Mouse (Mus musculus) small intestine, adult 10 weeks (tissue): Measurements from ENCODE around the gene Fus. TPM values are rescaled to one million over a fixed set of nuclear protein-coding genes. Genes with fewer than 3 reads are reported as not detected.

Experiments used
- polyA plus RNA-seq: library from polyadenylated mRNA; stranded (reverse); fragments of 350-450 nt; fragmentation: Illumina TruSeq; extraction: RNeasy Lipid Tissue Mini Kit (QIAGEN cat#74804); gene quantifications from one replicate; pipeline ENCODE4 v1.2.3, GENCODE M21; 2014; ENCODE audit warnings: low replicate concordance

Gene Fus
- 567 TPM for polyA plus RNA-seq

DNA sequence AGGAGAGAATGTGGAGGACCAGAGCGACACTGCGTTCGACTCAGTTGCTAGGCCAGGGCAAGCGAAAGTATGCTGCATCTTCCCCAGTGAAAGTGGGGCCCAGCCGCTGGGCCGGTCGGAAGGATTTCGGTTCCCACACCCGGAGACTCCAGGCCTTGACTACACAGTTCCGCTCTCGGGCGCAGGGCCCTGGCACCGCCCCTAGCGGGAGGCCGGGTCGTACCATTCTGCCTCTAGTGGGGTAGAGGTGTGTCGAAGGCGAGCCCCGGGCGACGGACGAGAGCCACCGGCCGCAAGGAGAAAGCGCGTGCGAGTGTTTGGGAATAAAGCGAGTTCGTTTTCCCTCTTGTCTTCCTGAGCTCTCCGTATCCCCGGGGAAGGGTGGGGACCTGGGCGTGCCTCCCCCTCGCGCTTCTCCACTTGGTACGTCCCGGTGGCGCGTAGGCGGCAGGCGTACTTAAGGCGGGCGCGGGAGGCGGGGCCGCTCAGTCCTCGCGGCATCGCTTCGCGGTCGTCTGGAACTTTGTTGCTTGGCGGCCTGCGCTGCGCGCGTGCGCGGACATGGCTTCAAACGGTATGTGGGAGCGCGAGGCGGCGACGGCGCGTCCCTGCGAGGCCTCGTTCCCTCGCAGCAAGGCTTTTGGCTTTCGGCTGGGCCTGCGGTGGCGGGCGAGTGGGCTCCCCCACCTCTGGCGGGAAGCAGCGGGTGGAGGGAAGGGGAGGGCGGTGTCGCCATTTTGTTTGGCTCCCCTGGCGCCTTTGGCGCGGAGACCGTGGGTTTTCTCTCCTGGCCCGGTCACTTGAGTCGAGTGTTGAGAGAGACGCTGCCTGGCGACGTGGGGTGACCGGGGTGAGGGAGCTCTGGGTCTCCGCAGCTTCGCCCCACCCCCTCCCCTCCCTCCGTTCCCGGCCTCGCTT, at the start of gene Fus:
Fus (plus strand) TSS at position 454 of the 918 bp plus-strand sequence.

DNA sequence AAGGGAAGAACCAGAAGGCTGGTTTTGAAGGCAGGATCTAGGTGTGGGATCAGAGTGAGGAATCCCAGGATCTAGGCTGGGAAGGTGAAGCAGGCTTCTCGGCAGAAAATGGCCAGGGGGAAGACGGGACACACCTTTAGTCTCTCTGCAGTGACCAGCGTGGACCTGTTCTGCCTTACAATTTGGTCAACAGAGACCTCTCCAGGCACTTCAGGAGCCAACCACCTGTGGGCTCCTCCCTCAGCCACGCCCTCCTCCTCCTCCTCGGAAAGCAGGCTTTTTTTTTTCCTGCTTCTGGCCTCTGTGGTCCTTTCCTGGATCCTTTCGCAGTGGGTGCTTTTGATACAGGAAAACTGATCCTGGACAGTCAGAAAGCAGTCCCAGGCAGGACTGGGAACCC, 37.3 kb upstream of the Fus start, which contains the start of gene Prss8:
Prss8 (minus strand) TSS at position 182 of the 400 bp plus-strand sequence.

DNA sequence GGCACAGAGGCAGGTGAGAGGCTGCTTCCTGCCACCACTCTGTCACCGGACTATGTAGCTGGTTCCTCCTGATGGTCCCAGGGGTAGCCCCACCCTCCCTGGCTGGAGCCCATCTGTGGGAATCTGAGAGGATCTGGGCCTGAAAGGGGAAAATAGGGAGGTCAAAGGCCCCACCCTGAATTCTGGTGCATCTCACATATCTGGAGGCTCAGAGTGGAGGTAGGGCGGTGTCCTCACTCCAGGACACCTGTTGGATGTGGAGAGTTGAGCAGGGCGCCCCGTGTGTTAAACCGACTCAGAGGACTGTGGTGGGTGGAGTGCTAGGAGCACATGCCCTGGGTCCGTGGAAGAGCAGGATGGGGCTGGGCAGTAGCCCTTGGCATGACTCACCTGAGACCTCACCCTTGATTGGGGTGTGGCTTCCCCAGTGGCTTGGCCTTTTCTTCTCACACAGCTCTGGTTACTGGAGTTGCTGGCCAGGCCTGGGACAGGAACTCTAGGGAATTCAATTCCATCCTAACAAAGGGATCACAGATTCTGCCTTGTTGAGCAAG, 20.7 kb upstream of the Fus start, which contains the start of gene Prss36:
Prss36 (minus strand) TSS at position 256 of the 554 bp plus-strand sequence.

DNA sequence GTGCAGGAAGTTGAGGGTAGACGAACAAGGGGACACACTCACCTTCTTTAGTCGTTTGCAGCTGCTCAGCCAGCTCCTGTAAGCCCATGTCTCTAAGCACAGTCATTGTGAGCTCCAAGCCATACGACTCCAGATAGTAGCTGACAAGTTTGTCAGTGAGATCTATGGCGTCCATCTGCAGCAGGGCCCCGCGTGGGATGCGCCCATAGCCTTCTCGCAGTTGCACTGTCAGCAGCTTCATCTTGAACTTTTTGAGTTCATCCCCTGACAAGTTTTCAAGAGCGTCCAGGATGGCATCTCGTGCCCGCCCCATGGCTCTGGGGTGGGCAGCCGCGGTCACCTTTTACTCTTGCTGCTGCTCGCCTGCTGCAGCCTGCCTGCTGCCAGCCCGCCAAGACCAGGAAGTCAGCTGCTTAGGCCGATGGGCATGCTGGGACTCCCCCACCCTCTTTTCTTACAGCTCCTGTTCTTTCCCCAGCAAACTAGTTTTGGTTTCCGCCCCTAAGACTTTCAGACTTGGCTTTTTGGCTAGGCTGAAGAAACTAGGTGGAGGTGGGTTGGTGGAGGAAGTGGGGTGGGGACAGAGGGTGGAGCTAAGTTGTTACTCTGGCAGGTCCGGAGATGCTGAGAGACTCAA, 26.2 kb downstream of the Fus start, which contains the start of gene Pycard:
Pycard (minus strand) TSS at position 527 of the 637 bp plus-strand sequence.

DNA sequence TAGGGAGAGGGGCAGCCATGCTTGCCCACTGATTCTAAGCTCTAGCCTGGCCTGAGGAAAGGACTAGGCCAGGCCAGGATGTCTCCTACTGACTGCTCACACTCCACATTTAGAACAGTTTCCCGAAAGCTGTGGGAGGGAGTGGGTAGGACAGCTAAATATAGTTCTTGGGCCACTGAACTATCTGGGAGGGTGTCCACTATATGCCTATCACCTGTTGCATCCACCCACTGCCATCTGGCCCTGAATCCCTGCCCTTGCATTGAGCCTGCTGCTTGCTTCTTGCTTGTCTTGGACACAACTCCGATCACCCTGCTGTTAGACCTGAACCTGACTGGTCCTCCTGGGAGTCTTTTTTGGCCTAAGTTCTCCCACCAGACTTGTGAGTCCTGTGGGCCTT, 36.4 kb downstream of the Fus start, which contains the start of gene Trim72:
Trim72 (plus strand) TSS at position 262 of the 400 bp plus-strand sequence.

Other genes with a start within 250 kb of the Fus start
- gene Ctf2, start 235.3 kb upstream of the Fus start, polyA plus RNA-seq = not detected
- gene Fbxl19, start 222.9 kb upstream of the Fus start, polyA plus RNA-seq = 0.11 TPM
- 0.63 TPM for gene Orai3, start 197.6 kb upstream of the Fus start, polyA plus RNA-seq
- 3.5 TPM for gene Setd1a, start 190.8 kb upstream of the Fus start, polyA plus RNA-seq
- not detected for gene Gm49388, start 181.8 kb upstream of the Fus start, polyA plus RNA-seq
- gene Hsd3b7, start 166.9 kb upstream of the Fus start, polyA plus RNA-seq = 14.6 TPM
- gene Stx4a, start 143.2 kb upstream of the Fus start, polyA plus RNA-seq = 11.9 TPM
- 0.30 TPM for gene Stx1b, start 142.9 kb upstream of the Fus start, polyA plus RNA-seq
- 4.9 TPM for gene Zfp646, start 91.2 kb upstream of the Fus start, polyA plus RNA-seq
- gene Zfp668, start 90.6 kb upstream of the Fus start, polyA plus RNA-seq = 0.52 TPM
- gene Prss53, start 76.5 kb upstream of the Fus start, polyA plus RNA-seq = not detected
- not detected for gene Gm21974, start 72.0 kb upstream of the Fus start, polyA plus RNA-seq
- 24.9 TPM for gene Vkorc1, start 71.8 kb upstream of the Fus start, polyA plus RNA-seq
- gene Bckdk, start 63.4 kb upstream of the Fus start, polyA plus RNA-seq = 1.1 TPM
- gene Kat8, start 54.9 kb upstream of the Fus start, polyA plus RNA-seq = 5.7 TPM
- 0.26 TPM for gene Prss8, start 37.4 kb upstream of the Fus start, polyA plus RNA-seq
- not detected for gene Prss36, start 20.7 kb upstream of the Fus start, polyA plus RNA-seq
- gene Pycard, start 26.4 kb downstream of the Fus start, polyA plus RNA-seq = 89.0 TPM
- not detected for gene Trim72, start 36.5 kb downstream of the Fus start, polyA plus RNA-seq
- gene Itgam, start 95.2 kb downstream of the Fus start, polyA plus RNA-seq = 7.9 TPM
- gene Gm49368, start 95.2 kb downstream of the Fus start, polyA plus RNA-seq = not detected
- gene Itgax, start 162.1 kb downstream of the Fus start, polyA plus RNA-seq = 9.9 TPM
- 0.56 TPM for gene Itgad, start 186.9 kb downstream of the Fus start, polyA plus RNA-seq
- gene Cox6a2, start 238.9 kb downstream of the Fus start, polyA plus RNA-seq = not detected